Mouse (Mus musculus): ENCODE results near the gene Rhbdl3. TPM values are rescaled to one million over a fixed set of nuclear protein-coding genes. Genes with fewer than 3 reads are reported as not detected.
A peak's percentile ranks its signal among the peaks of the same experiment; 100 is the strongest.

The Rhbdl3 gene
- polyA plus RNA-seq, 1 experiment from 2014 or later: 3.3 TPM

GRCm38 (mm10) chr11:80289701-80290445 lies 10.8 kb upstream of the Rhbdl3 start:
- under 1% methylated on average over 23 of the region's 23 CpGs for WGBS
- peak; percentile 89 for ATAC-seq (ENCODE audit: insufficient number of reproducible peaks, insufficient read depth, low FRiP score, low read depth)
- Histone ChIP-seq H3K4me1 (ENCODE audit: control insufficient read depth, insufficient read depth, low read length) (no peaks in the 10 kb centered on the region), H3K4me3 (ENCODE audit: low read depth, low read length) (peak overlapping the region; percentile 19), H3K4me2 (replicated peaks; ENCODE audit: low read depth, low read length) (peak overlapping the region; percentile 49), H3K9ac (replicated peaks; ENCODE audit: low read depth, low read length) (no peak overlapping the region), H3K27ac (ENCODE audit: low read length) (peak overlapping the region; percentile 82), H3K27me3 (ENCODE audit: control insufficient read depth, insufficient read depth, low read length) (no peaks in the 10 kb centered on the region), H3K9me3 (ENCODE audit: control insufficient read depth, low read depth, low read length) (no peaks in the 10 kb centered on the region), H3K36me3 (ENCODE audit: control insufficient read depth, insufficient read depth, low read length) (no peaks in the 10 kb centered on the region)

GRCm38 (mm10) chr11:80291004-80291403 lies 9.7 kb upstream of the Rhbdl3 start:
- 0 out of 2 replicates have a peak, but pooled peaks cover 4% of the 10 kb centered on the region for H3K27me3 ChIP-seq (ENCODE audit: control insufficient read depth, insufficient read depth, low read length)
- H3K9me3 ChIP-seq (ENCODE audit: control insufficient read depth, low read depth, low read length): no peaks in the 10 kb centered on the region
- no peak for ATAC-seq (ENCODE audit: insufficient number of reproducible peaks, insufficient read depth, low FRiP score, low read depth)
- H3K9ac ChIP-seq (replicated peaks; ENCODE audit: low read depth, low read length): no peak overlapping the region
- 81% methylated on average over 2 of the region's 2 CpGs for WGBS
- H3K27ac ChIP-seq (ENCODE audit: low read length): no peak overlapping the region
- H3K4me1 ChIP-seq (ENCODE audit: control insufficient read depth, insufficient read depth, low read length): no peaks in the 10 kb centered on the region
- no peak overlapping the region for H3K4me3 ChIP-seq (ENCODE audit: low read depth, low read length)
- H3K36me3 ChIP-seq (ENCODE audit: control insufficient read depth, insufficient read depth, low read length): no peaks in the 10 kb centered on the region
- H3K4me2 ChIP-seq (replicated peaks; ENCODE audit: low read depth, low read length): no peak overlapping the region

DNA sequence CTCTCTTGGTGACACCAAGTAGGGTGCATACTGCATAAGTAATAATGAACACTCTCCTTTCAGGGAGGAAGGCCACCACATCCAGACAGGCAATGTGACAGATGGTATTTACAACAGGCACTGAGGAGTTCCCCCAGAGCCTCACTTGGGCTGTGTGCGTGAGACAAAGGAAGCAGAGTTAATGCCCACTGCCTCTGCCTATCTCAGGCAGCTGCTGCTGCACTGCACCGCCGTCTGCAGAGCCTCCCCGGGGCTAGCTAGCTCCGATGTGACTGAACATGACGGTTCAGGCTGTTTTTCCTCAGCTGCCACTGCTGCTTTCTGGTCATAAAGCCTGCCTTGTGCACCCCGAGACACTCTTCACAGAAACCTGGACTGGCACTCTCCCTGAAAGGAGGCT lies 8.2 kb upstream of the Rhbdl3 start:
- Histone ChIP-seq H3K9me3 (ENCODE audit: control insufficient read depth, low read depth, low read length) (no peaks in the 10 kb centered on the region), H3K4me2 (replicated peaks; ENCODE audit: low read depth, low read length) (no peak overlapping the region), H3K4me3 (ENCODE audit: low read depth, low read length) (no peak overlapping the region), H3K9ac (replicated peaks; ENCODE audit: low read depth, low read length) (no peak overlapping the region), H3K27me3 (ENCODE audit: control insufficient read depth, insufficient read depth, low read length) (0 out of 2 replicates have a peak, but pooled peaks cover 4% of the 10 kb centered on the region), H3K4me1 (ENCODE audit: control insufficient read depth, insufficient read depth, low read length) (no peaks in the 10 kb centered on the region), H3K36me3 (ENCODE audit: control insufficient read depth, insufficient read depth, low read length) (no peaks in the 10 kb centered on the region), H3K27ac (ENCODE audit: low read length) (no peak overlapping the region)
- 68% methylated on average over 7 of the region's 7 CpGs for WGBS
- no peak for ATAC-seq (ENCODE audit: insufficient number of reproducible peaks, insufficient read depth, low FRiP score, low read depth)

DNA sequence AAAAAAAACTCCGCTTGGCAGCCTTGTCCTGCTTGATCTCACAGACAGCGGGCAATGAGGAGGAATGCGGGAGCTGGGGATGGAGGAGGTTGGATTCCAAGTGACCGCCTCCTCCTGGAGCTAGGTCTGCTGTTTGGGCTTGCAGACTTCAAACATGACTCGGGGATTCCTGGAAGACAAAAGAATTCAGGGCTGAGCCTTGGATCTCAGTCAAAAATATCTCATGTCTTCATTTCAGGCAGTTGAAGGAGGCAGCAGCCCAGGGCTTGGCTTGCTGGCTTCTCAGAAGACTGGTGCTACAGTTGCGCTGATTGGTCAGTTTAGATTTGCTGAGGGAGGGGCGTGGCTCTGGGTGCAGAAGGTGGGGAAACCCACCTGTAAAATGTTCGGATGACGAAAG lies 5.6 kb upstream of the Rhbdl3 start:
- no peak overlapping the region for H3K9ac ChIP-seq (replicated peaks; ENCODE audit: low read depth, low read length)
- no peaks in the 10 kb centered on the region; the same call in 1 of the 2 replicates for H3K4me1 ChIP-seq (ENCODE audit: control insufficient read depth, insufficient read depth, low read length)
- H3K4me2 ChIP-seq (replicated peaks; ENCODE audit: low read depth, low read length): no peak overlapping the region
- no peak overlapping the region for H3K4me3 ChIP-seq (ENCODE audit: low read depth, low read length)
- WGBS: 12% methylated on average over 9 of the region's 9 CpGs
- H3K27ac ChIP-seq (ENCODE audit: low read length): no peak overlapping the region
- ATAC-seq (ENCODE audit: insufficient number of reproducible peaks, insufficient read depth, low FRiP score, low read depth): no peak
- H3K27me3 ChIP-seq (ENCODE audit: control insufficient read depth, insufficient read depth, low read length): peaks cover 8% of the 10 kb centered on the region; the same call in 1 of the 2 replicates
- H3K9me3 ChIP-seq (ENCODE audit: control insufficient read depth, low read depth, low read length): no peaks in the 10 kb centered on the region
- H3K36me3 ChIP-seq (ENCODE audit: control insufficient read depth, insufficient read depth, low read length): no peaks in the 10 kb centered on the region

DNA sequence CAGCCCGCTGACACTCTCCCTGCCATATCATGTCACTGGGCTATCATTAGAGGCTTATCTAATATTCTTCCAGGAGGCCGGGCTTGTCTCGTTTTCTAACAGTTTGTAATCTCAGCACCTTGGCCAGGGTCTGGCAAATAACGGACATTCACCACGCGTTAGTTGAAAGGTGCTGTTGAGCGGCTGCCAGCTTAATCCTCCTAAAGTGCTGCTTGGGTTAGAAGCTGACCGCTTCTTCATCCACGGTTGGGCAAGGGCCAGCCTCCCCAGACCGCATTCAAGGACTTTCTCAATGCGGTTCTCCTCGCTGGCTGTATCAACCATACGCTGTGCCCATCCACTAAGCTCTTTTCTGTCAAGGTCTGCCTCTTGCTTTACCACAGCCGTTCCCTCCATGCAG lies 4.9 kb upstream of the Rhbdl3 start:
- WGBS: 23% methylated on average over 14 of the region's 14 CpGs
- peaks cover 8% of the 10 kb centered on the region; the same call in 1 of the 2 replicates for H3K27me3 ChIP-seq (ENCODE audit: control insufficient read depth, insufficient read depth, low read length)
- H3K4me3 ChIP-seq (ENCODE audit: low read depth, low read length): no peak overlapping the region
- H3K4me2 ChIP-seq (replicated peaks; ENCODE audit: low read depth, low read length): no peak overlapping the region
- H3K9ac ChIP-seq (replicated peaks; ENCODE audit: low read depth, low read length): no peak overlapping the region
- ATAC-seq (ENCODE audit: insufficient number of reproducible peaks, insufficient read depth, low FRiP score, low read depth): no peak
- no peaks in the 10 kb centered on the region for H3K36me3 ChIP-seq (ENCODE audit: control insufficient read depth, insufficient read depth, low read length)
- no peak overlapping the region for H3K27ac ChIP-seq (ENCODE audit: low read length)
- no peaks in the 10 kb centered on the region for H3K9me3 ChIP-seq (ENCODE audit: control insufficient read depth, low read depth, low read length)
- no peaks in the 10 kb centered on the region; the same call in 1 of the 2 replicates for H3K4me1 ChIP-seq (ENCODE audit: control insufficient read depth, insufficient read depth, low read length)

- peaks cover 11% of the 10 kb centered on the region; the same call in 1 of the 2 replicates for H3K27me3 ChIP-seq (ENCODE audit: control insufficient read depth, insufficient read depth, low read length)
- no peaks in the 10 kb centered on the region for H3K9me3 ChIP-seq (ENCODE audit: control insufficient read depth, low read depth, low read length)
- peaks cover 7% of the 10 kb centered on the region; the same call in 1 of the 2 replicates for H3K4me1 ChIP-seq (ENCODE audit: control insufficient read depth, insufficient read depth, low read length)
- ATAC-seq (ENCODE audit: insufficient number of reproducible peaks, insufficient read depth, low FRiP score, low read depth): no peak
- WGBS: 8% methylated on average over 12 of the region's 12 CpGs
- peak overlapping the region; percentile 99; the same call in 1 of the 2 replicates for H3K4me2 ChIP-seq (replicated peaks; ENCODE audit: low read depth, low read length)
- no peak overlapping the region; the same call in 1 of the 2 replicates for H3K4me3 ChIP-seq (ENCODE audit: low read depth, low read length)
- no peak overlapping the region for H3K9ac ChIP-seq (replicated peaks; ENCODE audit: low read depth, low read length)
- H3K27ac ChIP-seq (ENCODE audit: low read length): no peak overlapping the region
- no peaks in the 10 kb centered on the region for H3K36me3 ChIP-seq (ENCODE audit: control insufficient read depth, insufficient read depth, low read length)
Observed at GRCm38 (mm10) chr11:80299513-80300235, 1.0 kb upstream of the Rhbdl3 start.

GRCm38 (mm10) chr11:80301316-80302045 lies 769 bp downstream of the Rhbdl3 start:
- H3K4me3 ChIP-seq (ENCODE audit: low read depth, low read length): peak overlapping the region; percentile 64
- 0% methylated on average over 53 of the region's 53 CpGs for WGBS
- H3K36me3 ChIP-seq (ENCODE audit: control insufficient read depth, insufficient read depth, low read length): no peaks in the 10 kb centered on the region
- ATAC-seq (ENCODE audit: insufficient number of reproducible peaks, insufficient read depth, low FRiP score, low read depth): peak; percentile 16; the same call in 1 of the 2 replicates
- H3K9me3 ChIP-seq (ENCODE audit: control insufficient read depth, low read depth, low read length): no peaks in the 10 kb centered on the region
- H3K4me2 ChIP-seq (replicated peaks; ENCODE audit: low read depth, low read length): peak overlapping the region; percentile 99
- peak overlapping the region; percentile 53 for H3K9ac ChIP-seq (replicated peaks; ENCODE audit: low read depth, low read length)
- peaks cover 7% of the 10 kb centered on the region; the same call in 1 of the 2 replicates for H3K27me3 ChIP-seq (ENCODE audit: control insufficient read depth, insufficient read depth, low read length)
- H3K27ac ChIP-seq (ENCODE audit: low read length): no peak overlapping the region
- peaks cover 7% of the 10 kb centered on the region; the same call in 1 of the 2 replicates for H3K4me1 ChIP-seq (ENCODE audit: control insufficient read depth, insufficient read depth, low read length)

- H3K9me3 ChIP-seq (ENCODE audit: control insufficient read depth, low read depth, low read length): no peaks in the 10 kb centered on the region
- H3K27me3 ChIP-seq (ENCODE audit: control insufficient read depth, insufficient read depth, low read length): peaks cover 7% of the 10 kb centered on the region; the same call in 1 of the 2 replicates
- no peaks in the 10 kb centered on the region for H3K36me3 ChIP-seq (ENCODE audit: control insufficient read depth, insufficient read depth, low read length)
- H3K4me3 ChIP-seq (ENCODE audit: low read depth, low read length): peak overlapping the region; percentile 64
- peak overlapping the region; percentile 99 for H3K4me2 ChIP-seq (replicated peaks; ENCODE audit: low read depth, low read length)
- WGBS: 2% methylated on average over 9 of the region's 9 CpGs
- no peak overlapping the region for H3K9ac ChIP-seq (replicated peaks; ENCODE audit: low read depth, low read length)
- H3K4me1 ChIP-seq (ENCODE audit: control insufficient read depth, insufficient read depth, low read length): peaks cover 7% of the 10 kb centered on the region; the same call in 1 of the 2 replicates
- H3K27ac ChIP-seq (ENCODE audit: low read length): no peak overlapping the region
- ATAC-seq (ENCODE audit: insufficient number of reproducible peaks, insufficient read depth, low FRiP score, low read depth): no peak
Observed at GRCm38 (mm10) chr11:80302046-80302390, 1.3 kb downstream of the Rhbdl3 start.
